Mouse (Mus musculus): ENCODE measurements around the gene Zdhhc19.

DNA sequence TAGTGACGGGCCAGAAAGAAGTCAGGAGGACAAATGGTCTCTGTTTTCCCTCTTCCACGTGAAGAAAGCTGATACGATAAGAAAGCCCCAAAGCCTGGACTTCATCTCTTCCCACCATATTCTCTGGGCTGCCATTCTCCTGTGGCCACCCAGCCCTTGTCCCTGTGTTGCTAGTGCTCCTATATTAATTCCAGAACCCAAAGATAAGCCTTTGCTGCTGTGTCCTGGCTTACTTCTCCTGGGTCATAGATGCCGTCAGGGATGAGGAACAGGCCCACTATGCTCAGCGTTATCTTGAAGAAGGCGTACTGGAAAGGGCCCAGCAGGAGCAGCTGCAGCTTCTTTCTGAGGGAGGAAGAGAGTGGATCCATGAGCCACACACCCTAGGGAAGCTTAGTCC, 18.8 kb upstream of the Zdhhc19 start:
- no peak for TF ChIP-seq TAL1 (conservative IDR thresholded peaks at IDR 0.05; ENCODE audit: low read depth, low read length)
- TF ChIP-seq CTCF (IDR thresholded peaks at IDR 0.05; ENCODE audit: low read depth, low read length), result no peak

Data from G1E (cell line).